Mouse (Mus musculus): ENCODE measurements around the gene Mical3. TPM values are rescaled to one million over a fixed set of nuclear protein-coding genes. Genes with fewer than 3 reads are reported as not detected.
"Not testable (repeated sequence)": the region's sequence is repeated elsewhere in the genome, so short reads cannot be mapped to it uniquely, and the experiment has no call there.

The Mical3 gene
- polyA plus RNA-seq, 1 experiment from 2014 or later = 9.8 TPM

- 81% methylated on average over 6 of the region's 6 CpGs for WGBS
- no peak overlapping the region for H3K27ac ChIP-seq
Measured at GRCm38 (mm10) chr6:120930450-120931306, 200.1 kb downstream of the Mical3 start.

DNA sequence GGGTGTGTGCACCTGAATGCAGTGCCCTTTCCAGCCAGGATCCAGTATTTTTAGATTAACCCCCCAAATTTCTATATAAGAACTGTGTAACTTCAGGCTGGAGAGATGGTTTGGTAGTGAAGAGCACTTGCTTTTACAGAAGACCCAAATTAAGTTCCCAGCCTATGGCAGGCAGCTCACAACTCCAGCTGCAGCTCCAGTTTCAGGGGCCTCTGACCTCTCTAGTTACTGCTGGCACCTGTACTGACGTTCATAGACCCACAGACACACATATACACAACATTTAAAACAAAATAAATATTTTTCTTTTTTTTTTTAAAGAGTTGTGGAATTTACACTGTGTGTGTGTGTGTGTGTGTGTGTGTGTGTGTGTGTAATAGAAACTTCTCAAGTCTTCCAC is 201.4 kb downstream of the Mical3 start:
- peaks cover 20% of the 10 kb centered on the region for H3K36me3 ChIP-seq
- DNase-seq (ENCODE audit: low spot score) = no peak
- no peak overlapping the region for H3K27ac ChIP-seq
- no peak overlapping the region for H3K4me3 ChIP-seq
- H3K4me1 ChIP-seq = no peaks in the 10 kb centered on the region
- H3K27me3 ChIP-seq (ENCODE audit: low read depth, poor library complexity, severe bottlenecking) = no peaks in the 10 kb centered on the region
- WGBS = 60% methylated on average over 1 of the region's 1 CpGs
- H3K9me3 ChIP-seq (replicated peaks) = no peaks in the 10 kb centered on the region

More at GRCm38 (mm10) chr6:120930450-120931306, 200.1 kb downstream of the Mical3 start:
- H3K27me3 ChIP-seq (ENCODE audit: low read depth, poor library complexity, severe bottlenecking) = no peaks in the 10 kb centered on the region
- no peaks in the 10 kb centered on the region for H3K4me1 ChIP-seq
- no peaks in the 10 kb centered on the region for H3K9me3 ChIP-seq (replicated peaks)
- H3K36me3 ChIP-seq = peaks cover 21% of the 10 kb centered on the region
- DNase-seq (ENCODE audit: low spot score) = no peak
- H3K4me3 ChIP-seq = no peak overlapping the region

- no peak for DNase-seq (ENCODE audit: low spot score)
- 76% methylated on average over 3 of the region's 3 CpGs for WGBS
- Histone ChIP-seq H3K4me3 (no peak overlapping the region), H3K4me1 (no peaks in the 10 kb centered on the region), H3K27ac (no peak overlapping the region), H3K9me3 (replicated peaks) (no peaks in the 10 kb centered on the region), H3K36me3 (peaks cover 11% of the 10 kb centered on the region), H3K27me3 (ENCODE audit: low read depth, poor library complexity, severe bottlenecking) (no peaks in the 10 kb centered on the region)
Measured at GRCm38 (mm10) chr6:120927765-120928164, 203.0 kb downstream of the Mical3 start.

GRCm38 (mm10) chr6:120926880-120927279 is 203.9 kb downstream of the Mical3 start:
- Histone ChIP-seq H3K27ac (no peak overlapping the region), H3K9me3 (replicated peaks) (no peaks in the 10 kb centered on the region), H3K4me3 (no peak overlapping the region), H3K36me3 (peaks cover 2% of the 10 kb centered on the region; the same call in 1 of the 2 replicates), H3K4me1 (no peaks in the 10 kb centered on the region), H3K27me3 (ENCODE audit: low read depth, poor library complexity, severe bottlenecking) (no peaks in the 10 kb centered on the region)
- no peak for DNase-seq (ENCODE audit: low spot score)
- 37% methylated on average over 2 of the region's 2 CpGs for WGBS

GRCm38 (mm10) chr6:120924791-120925321 is 205.9 kb downstream of the Mical3 start:
- H3K36me3 ChIP-seq; H3K4me1 ChIP-seq; H3K9me3 ChIP-seq (replicated peaks); H3K27ac ChIP-seq; H3K4me3 ChIP-seq; DNase-seq (ENCODE audit: low spot score); H3K27me3 ChIP-seq (ENCODE audit: low read depth, poor library complexity, severe bottlenecking): not testable (repeated sequence)
- WGBS = 89% methylated on average over 2 of the region's 2 CpGs

DNA sequence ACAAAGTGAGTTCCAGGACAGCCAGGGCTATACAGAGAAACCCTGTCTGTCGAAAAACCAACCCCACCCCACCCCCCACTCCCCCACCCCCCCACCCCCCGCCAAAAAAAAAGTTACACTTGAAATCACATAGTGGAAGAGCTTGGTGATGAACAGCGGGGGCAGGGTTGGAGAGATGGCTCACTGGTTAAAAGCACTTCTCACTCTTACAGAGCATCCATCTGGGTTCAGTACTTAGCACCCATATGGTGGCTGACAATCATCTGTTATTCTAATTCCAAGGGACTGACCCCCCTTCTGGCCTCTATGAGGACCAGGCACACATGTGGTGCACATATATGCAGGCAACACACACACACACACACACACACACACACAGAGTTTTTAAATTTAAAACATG is 212.8 kb downstream of the Mical3 start:
- H3K36me3 ChIP-seq = no peaks in the 10 kb centered on the region
- WGBS = 53% methylated on average over 3 of the region's 3 CpGs
- no peak overlapping the region for H3K27ac ChIP-seq
- peaks cover 21% of the 10 kb centered on the region for H3K27me3 ChIP-seq (ENCODE audit: low read depth, poor library complexity, severe bottlenecking)
- no peaks in the 10 kb centered on the region for H3K9me3 ChIP-seq (replicated peaks)
- no peak for DNase-seq (ENCODE audit: low spot score)
- no peak overlapping the region for H3K4me3 ChIP-seq
- peaks cover 17% of the 10 kb centered on the region for H3K4me1 ChIP-seq

DNA sequence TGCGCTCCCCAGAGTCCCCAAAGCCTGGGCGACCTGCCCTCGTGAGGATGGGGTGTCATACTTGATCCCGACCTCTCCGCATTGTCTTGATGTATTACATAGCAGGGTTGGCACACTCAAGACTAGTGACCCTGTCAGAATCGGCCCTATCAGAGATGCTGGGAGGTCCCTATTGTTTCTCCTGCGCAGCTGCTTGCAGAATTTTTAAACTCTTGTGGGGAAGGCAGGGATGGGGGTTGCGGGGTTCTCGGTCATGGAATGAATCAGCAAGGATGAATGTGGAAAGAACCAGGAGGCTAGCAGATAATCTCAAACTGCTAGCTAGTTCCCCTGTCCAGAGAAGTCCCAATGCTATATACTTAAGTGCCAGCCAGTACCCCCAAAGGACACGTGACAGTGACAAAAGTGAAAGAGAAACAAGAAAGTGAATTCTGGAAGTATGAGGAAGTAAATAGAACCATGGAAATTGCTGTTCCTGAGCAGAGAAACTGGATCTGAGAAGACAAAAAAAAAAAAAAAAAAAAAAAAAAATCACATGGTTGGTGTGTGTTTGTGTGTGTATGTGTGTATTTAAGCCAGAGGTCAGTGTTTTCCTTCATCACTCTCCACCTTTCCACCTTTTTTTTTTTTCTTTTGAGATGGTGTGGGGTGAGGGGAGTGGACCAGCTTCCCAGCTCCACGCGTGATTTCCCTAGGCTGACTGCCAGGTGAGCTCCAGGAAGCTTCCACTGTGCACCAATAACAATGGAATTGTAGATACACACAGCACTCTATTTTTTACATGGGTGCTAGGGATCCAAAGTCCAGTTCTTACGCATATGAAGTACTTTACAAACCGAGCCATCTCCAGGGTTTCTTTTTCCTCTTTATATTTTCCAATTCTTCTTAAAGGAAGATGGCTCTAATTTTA is 213.6 kb downstream of the Mical3 start:
- DNase-seq (ENCODE audit: low spot score); H3K36me3 ChIP-seq; H3K9me3 ChIP-seq (replicated peaks): not testable (repeated sequence)
- peak overlapping the region; percentile 74; the same call in 1 of the 2 replicates for H3K27ac ChIP-seq
- 24% methylated on average over 13 of the region's 14 CpGs for WGBS
- peaks cover 21% of the 10 kb centered on the region for H3K27me3 ChIP-seq (ENCODE audit: low read depth, poor library complexity, severe bottlenecking)
- peaks cover 17% of the 10 kb centered on the region for H3K4me1 ChIP-seq
- peak overlapping the region; percentile 80 for H3K4me3 ChIP-seq

- Histone ChIP-seq H3K36me3 (no peaks in the 10 kb centered on the region), H3K9me3 (replicated peaks) (no peaks in the 10 kb centered on the region), H3K4me1 (peaks cover 20% of the 10 kb centered on the region), H3K4me3 (peak within 1 kb of the TSS; percentile 80), H3K27me3 (ENCODE audit: low read depth, poor library complexity, severe bottlenecking) (peaks cover 21% of the 10 kb centered on the region), H3K27ac (peak within 1 kb of the TSS; percentile 74)
- 1% methylated on average over 67 of the region's 67 CpGs for WGBS
- peak; percentile 93 for DNase-seq (ENCODE audit: low spot score)
Measured at GRCm38 (mm10) chr6:120916074-120916971, 214.5 kb downstream of the Mical3 start, which contains the start of gene Bid. Gene Bid (minus strand): TSS chr6:120916853.

GRCm38 (mm10) chr6:120915649-120915975 is 215.2 kb downstream of the Mical3 start:
- WGBS = 28% methylated on average over 2 of the region's 2 CpGs
- no peak overlapping the region for H3K27ac ChIP-seq
- no peaks in the 10 kb centered on the region for H3K36me3 ChIP-seq
- no peak overlapping the region; the same call in none of the 2 replicates for H3K4me3 ChIP-seq
- H3K9me3 ChIP-seq (replicated peaks) = no peaks in the 10 kb centered on the region
- no peak for DNase-seq (ENCODE audit: low spot score)
- H3K4me1 ChIP-seq = peaks cover 20% of the 10 kb centered on the region
- H3K27me3 ChIP-seq (ENCODE audit: low read depth, poor library complexity, severe bottlenecking) = peaks cover 21% of the 10 kb centered on the region

DNA sequence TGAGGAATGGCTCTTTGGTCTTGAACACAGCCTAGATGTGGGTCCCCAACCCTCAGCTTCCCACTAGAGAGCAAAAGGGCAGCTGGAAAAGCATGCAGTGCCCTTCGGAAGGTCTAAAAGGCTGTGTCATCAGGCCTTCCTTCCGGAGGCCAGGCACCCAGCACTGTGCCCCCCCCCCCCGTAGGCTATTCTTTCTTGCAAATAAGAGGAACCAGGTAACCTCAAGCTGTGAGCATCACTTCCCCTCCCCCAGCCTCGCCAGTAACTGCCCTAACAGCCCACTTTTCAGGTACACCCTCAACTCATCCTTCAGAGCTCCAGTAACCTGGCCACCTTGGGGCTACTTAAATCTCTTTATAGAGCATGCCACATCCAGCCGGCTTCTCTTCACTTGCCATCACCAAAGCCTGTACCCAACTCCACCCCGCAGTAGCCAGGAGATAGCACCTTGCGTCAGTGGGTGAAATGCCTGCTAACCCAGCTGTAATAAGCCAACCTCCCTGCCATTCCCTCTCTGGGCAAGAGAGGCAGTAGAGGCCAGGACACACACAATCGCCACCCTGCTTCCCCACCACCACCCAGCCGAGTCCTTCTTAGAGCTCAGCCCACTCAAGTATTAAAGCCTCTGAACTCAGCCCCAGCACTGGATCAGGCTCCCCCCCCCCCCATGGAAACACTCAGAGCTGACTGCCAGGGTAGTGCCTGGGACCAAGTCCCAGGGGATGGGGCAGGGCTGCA is 215.7 kb downstream of the Mical3 start:
- Histone ChIP-seq H3K9me3 (replicated peaks) (no peaks in the 10 kb centered on the region), H3K36me3 (no peaks in the 10 kb centered on the region), H3K4me1 (peaks cover 20% of the 10 kb centered on the region), H3K27me3 (ENCODE audit: low read depth, poor library complexity, severe bottlenecking) (peaks cover 21% of the 10 kb centered on the region), H3K4me3 (no peak overlapping the region; the same call in 1 of the 2 replicates), H3K27ac (no peak overlapping the region)
- DNase-seq (ENCODE audit: low spot score) = no peak
- WGBS = 45% methylated on average over 9 of the region's 9 CpGs

DNA sequence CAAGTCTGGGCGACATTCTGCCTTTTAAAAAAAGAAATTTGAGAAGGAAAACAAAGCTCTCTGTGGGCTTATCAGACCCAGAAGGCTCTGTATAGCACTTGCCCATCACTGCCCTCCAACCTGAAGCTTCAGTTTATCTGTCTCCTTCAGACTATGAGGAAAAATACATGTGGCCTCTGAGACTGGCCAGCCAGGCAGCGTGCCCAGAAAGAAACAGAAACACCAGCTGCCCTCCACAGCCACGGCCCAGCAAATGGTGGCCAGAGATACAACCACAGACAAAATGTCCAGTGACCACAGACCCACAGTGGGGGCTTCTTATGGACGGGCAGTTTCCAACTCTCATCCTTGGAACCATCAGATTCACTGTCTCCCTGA is 216.3 kb downstream of the Mical3 start:
- H3K4me3 ChIP-seq = no peak overlapping the region
- no peak overlapping the region for H3K27ac ChIP-seq
- no peaks in the 10 kb centered on the region for H3K36me3 ChIP-seq
- H3K27me3 ChIP-seq (ENCODE audit: low read depth, poor library complexity, severe bottlenecking) = peaks cover 21% of the 10 kb centered on the region
- no peak for DNase-seq (ENCODE audit: low spot score)
- H3K9me3 ChIP-seq (replicated peaks) = no peaks in the 10 kb centered on the region
- H3K4me1 ChIP-seq = peaks cover 20% of the 10 kb centered on the region
- 84% methylated on average over 4 of the region's 4 CpGs for WGBS

All from limb, embryonic 10.5 days (tissue).